Mouse (Mus musculus): ENCODE results near the gene Ryr2.
"Not testable (repeated sequence)": the region's sequence is repeated elsewhere in the genome, so short reads cannot be mapped to it uniquely, and the experiment has no call there.

Ryr2 gene

DNA sequence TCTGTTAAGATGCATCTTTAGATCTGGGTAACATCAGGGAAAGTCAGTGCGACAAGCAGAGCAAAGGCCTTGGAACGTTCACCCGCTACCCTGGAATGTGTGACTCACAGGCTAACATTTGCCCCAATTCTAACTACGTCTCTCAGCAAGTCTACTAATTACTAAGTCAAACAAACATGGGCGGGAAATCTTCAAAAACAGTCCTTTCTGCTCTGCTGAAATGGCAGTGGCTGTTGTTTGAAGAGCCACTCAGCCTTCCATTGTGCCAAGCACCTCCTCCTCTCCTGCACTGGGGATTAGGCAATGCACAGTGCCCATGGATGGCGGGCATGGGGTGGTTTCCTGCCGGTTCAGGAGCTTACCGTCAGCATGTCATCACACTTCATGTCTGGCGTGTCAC, 540.3 kb downstream of the Ryr2 start:
- DNase-seq (ENCODE audit: extremely low read depth, low read depth, low spot score), result no peak

DNA sequence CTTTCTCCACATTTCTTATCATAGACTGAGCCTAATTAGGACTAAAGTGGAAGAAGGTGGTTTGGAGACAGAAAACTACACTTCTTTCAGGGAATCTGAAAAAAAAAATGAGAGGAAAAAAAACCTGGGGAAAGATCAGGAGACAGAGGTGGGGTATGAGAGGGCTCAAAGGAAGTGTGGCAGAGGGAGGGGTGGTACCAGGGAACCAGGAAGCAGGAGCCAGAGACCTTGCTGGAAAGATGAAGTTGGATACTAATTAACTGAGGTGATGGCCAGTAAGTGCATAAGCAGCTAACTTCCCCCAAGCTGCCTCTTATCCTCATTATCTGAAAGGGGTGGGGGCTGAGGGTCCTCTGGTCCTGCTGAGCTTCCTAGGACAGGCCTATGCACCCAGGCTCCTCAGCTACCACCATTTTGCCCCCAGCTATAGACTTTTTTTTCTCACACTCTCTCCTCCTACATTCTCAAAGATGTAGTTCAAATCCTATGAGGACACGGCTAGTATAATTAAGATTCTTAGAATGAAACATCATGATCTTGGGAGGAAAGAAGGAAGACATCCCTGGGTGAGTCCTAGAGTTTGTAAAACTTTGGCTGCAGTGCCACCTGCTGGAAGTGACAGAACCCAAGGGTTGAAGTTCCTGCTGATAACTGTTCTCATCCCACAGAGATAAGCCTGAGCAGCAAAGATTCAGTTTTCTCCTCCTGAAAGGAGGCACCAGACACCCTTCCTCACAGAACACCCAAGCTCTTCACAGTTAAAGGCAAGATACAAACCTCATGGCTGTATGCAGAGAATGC, 543.3 kb downstream of the Ryr2 start:
- DNase-seq (ENCODE audit: extremely low read depth, low read depth, low spot score), result no peak

DNA sequence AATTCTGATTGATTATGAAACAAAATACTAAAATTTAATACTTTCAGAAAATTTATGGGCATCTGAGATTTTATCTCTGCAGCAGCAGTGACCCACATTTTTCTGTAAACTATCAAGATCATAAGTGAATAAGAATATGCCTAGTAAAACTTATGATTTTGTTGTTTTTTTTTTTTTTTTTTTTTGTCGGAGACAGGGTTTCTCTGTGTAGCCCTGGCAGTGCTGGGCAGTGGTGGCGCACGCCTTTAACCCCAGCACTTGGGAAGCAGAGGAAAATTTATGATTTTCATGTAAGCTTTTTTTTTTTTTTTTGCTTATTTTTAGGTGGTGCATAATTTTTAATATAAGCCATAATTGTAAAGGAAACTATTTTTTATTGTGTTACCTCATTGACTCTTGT, 557.1 kb downstream of the Ryr2 start:
- no peak for DNase-seq (ENCODE audit: extremely low read depth, low read depth, low spot score)

DNA sequence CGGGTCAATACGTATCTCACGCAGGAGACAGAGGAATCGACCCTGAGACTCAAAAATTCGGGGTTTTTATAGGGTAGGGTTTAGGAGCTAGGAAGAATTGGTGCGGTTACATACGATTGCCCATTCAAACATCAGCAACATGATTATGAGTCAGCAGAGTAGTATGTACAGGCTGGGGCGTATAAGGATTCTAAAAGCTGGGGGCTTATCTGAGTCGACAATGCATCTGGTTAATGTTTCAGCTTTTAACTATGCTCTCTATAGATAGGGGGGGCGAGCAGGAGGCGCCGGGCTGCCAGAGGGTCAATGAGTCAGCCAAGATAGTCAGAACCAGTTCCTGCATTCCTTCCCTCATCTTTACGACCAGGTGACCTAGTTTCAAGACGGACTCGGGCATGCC, 557.6 kb downstream of the Ryr2 start:
- DNase-seq (ENCODE audit: extremely low read depth, low read depth, low spot score), result not testable (repeated sequence)

DNA sequence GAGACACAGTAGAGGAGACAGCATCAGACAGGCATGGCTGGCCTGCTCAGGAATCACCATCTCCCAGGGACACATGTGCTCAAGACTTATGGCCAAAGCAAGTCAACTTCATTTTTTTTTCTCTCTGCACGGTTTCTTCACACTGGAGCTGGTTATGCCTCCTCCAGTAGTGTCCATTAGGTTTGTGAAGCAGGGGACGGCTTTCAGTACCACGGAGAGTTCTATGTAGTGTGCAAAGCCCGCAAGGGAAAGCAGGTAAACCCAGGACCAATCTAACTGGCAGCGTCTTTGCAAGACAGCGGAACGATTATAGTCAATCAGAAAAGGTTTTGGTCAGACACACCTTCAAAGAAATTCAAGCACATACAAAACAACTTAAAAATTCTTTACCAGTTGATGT, 560.9 kb downstream of the Ryr2 start:
- DNase-seq (ENCODE audit: extremely low read depth, low read depth, low spot score), result no peak

DNA sequence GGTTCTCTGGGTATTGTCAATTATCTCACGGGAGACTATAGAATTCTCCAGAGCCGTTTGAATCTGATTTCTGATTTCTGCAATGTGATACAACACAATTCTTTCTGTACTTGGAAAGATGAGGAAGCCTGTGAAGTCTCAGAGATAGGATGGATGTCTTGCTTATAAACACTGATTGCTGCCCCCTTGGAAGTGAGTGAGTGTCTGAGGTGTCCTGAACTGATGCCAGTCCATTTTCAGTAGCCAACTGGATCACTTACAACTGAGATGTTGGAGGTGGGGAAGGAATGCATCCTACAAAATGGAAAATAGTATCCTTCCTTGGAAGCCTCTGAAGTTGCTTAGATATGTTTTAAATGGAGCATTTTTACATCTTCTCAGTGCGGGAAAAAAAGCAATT, 564.2 kb downstream of the Ryr2 start:
- no peak for DNase-seq (ENCODE audit: extremely low read depth, low read depth, low spot score)

DNA sequence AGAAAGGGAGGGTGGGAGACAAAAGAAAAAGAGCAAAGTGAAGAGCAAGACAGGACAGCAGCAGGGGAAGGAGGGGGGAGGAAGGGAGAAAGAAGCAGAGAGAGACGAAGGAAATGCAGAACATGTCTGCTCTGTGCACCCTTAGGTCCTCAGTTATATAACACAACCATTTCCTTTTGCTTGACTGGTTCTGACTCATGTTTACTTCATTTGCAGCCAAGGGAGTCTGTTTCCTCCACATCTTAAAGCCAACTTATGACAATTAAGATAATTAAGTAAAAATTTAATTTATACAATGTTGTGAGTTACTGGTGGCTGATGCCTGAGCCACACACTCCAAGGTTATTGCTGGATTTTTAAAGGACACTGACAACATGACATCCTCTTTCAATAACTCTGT, 569.9 kb downstream of the Ryr2 start:
- DNase-seq (ENCODE audit: extremely low read depth, low read depth, low spot score), result no peak

DNA sequence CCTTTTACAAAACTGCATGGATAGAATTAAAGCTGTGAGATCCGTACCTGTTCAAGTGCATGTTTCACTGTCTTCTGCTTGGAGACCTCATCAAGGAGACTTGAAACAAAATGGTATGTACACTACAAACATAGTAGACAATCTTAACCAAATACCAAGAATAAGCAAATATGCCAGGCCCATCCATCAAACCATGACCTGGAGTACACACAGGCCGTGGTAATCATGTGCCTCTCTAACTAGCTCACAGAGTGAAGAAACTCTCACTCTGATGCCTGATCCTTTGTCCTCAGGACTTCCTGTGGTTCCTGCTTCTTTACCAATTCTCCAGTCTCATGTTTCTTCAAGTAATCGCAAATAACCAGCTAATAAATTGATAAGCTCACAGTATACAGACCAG, 570.9 kb downstream of the Ryr2 start:
- DNase-seq (ENCODE audit: extremely low read depth, low read depth, low spot score), result no peak

DNA sequence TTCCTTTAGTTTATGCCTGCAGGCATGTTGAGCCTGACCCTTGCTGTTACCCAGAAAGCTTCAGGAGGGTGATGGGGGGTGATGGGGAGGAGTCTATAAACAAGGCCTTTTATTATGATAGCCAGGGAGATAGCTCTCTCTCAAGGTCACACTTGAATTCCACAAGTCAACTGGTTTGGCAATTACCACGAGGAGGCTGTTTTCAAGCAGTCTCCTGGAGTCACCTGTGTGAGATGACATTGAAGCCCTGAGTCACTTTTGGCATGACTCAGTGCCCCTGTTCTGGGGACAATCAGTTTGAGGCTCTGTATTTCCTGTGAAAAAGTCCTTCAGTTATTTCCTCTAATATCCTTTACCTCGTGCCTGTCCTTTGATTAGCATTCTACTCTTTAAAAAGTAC, 573.5 kb downstream of the Ryr2 start:
- no peak for DNase-seq (ENCODE audit: extremely low read depth, low read depth, low spot score)

DNA sequence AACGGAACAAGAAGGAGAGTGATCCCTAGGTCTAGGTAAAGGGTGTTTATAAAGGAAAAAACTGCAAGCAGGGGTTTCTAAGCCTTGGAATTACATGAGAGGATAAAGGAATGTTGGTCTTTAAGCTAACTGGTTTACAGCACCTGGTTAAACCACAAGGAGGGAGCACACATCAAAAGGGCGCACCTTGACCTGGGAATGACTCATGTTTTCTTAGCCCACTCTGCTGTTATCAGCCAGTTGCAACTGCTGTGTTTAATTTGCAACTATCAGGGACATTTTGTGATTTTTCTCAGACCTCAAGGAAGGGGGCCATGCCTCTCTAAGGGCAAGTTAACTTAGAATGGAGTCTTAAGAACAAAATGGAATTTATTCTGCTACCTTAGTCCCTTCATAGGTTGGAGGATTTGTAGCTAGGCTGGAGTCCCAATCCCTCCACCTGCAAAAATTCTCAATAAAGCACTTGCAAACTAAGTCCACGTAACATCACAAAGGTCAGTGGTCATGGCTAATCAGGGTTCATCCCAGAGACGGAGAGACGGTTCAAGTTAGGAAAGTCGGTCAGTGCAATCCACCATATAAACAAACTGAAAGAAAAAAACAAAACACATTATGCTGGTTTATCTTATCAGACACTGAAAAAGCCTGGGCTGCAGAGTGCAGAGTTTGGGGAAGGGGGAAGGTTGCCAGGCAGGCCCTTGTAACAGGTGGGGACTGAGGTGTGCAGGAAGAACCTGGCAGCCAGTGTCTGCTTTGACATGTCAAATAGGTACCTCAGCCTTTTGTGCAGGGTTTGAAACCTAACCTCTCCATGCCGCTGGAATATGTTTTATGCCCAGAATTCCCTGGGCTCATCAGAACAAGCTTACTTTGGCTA, 574.5 kb downstream of the Ryr2 start:
- DNase-seq (ENCODE audit: extremely low read depth, low read depth, low spot score), result no peak

DNA sequence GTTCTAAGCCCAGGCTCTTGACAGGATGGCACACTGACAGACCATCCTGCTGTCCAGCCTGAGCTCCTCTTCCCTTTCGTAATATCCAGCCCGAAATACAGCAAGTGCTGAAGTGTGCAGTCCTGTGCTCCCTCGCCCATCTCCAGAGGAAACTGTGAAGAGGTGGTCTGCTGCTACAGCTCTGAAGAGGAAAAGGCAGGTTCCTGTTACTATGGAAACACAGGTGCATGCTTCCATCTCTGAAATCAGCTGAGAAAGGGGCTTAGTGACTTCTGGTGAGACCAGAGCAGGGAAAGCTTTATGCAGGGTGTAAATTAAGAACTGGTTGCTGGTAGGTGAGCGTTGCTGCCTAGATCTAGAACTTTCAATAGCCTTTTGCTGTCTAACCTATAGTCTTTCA, 583.1 kb downstream of the Ryr2 start:
- DNase-seq (ENCODE audit: extremely low read depth, low read depth, low spot score), result no peak

DNA sequence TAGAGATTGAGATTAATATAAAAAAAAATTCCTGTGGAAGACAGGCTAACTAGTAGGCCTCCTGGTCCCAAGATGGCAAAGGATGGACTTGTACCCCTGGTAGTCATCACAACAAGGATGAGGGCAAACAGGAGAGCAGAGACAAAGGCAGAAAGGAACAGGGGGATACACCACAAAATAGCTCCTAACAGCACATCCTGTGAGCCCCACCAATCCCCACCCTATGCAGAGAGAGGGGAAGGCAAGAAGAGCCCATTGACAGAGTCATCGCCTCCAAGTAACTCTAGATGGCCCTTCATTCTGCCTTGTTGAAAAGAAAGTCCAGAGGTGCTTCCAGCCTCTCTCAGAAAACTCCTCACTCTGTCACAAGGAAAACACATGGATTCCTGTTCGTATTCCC, 586.0 kb downstream of the Ryr2 start:
- no peak for DNase-seq (ENCODE audit: extremely low read depth, low read depth, low spot score)

DNA sequence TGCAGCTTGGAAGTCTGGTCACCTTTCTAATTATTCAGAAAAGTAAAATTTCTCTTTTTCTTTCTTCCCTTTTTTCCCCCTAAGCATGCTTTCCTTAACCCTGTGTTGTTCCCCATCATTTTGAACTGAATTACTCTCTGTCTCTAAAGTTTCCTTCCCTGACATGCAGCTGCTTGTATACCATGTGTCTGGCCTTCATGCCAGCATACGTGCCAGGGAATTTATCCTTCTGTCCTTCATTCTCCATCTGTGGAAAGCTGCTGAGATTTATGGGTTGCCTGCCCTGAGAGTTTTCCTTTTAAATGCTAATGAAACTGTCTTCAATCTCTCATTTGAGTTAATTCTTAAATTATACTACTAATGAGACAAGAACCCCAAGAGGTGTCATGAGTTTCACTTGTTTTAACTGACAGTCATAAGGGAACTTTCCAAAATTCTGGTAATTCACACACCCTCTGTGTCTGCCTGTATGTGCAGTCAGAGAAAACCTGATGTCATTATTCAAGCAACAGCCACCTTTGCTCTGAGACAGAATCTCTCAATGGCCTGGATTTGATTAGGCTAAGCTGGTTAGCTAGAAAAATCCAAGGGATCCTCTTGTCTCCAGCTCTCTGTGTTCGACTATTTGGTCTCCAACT, 595.1 kb downstream of the Ryr2 start:
- DNase-seq (ENCODE audit: extremely low read depth, low read depth, low spot score), result no peak

Measured in fat pad, adult 2 months (tissue).